Mouse (Mus musculus) MEL (cell line): ENCODE measurements around the gene Pxmp2. TPM values are rescaled to one million over a fixed set of nuclear protein-coding genes. Genes with fewer than 3 reads are reported as not detected.

Experiments
- DNase-seq: peaks from one replicate; pipeline ENCODE4 v3.0.0; 2011; ENCODE audit warnings: low read depth, low spot score
- H3K27ac ChIP-seq: 2 replicates; pipeline ENCODE4 v1.5.1; 2012; ENCODE audit warnings: low read depth, mild to moderate bottlenecking, control low read depth, low read length, moderate library complexity; ENCODE audit not compliant: control insufficient read depth
- H3K27me3 ChIP-seq, 2 experiments: fragments of 150-350 bp in 1 of 2; sonication (generic) in 1 of 2; 2 replicates each; pipeline ENCODE4 v1.6.1; 2012; ENCODE audit warnings: low read length in 2 of 2, mild to moderate bottlenecking in 2 of 2, improper control_type of control experiment in 1 of 2, moderate library complexity in 1 of 2; ENCODE audit not compliant: insufficient read depth in 2 of 2, control insufficient read depth in 1 of 2
- H3K36me3 ChIP-seq, 2 experiments: 2 replicates each; pipeline ENCODE4 v1.6.1; 2012 to 2014; ENCODE audit warnings: low read length in 2 of 2, improper control_type of control experiment in 1 of 2, inconsistent platforms in 1 of 2, mild to moderate bottlenecking in 1 of 2; ENCODE audit not compliant: insufficient read depth in 2 of 2, control insufficient read depth in 1 of 2
- H3K4me1 ChIP-seq, 2 experiments: fragments of 150-350 bp in 1 of 2; sonication (generic) in 1 of 2; 2 replicates each; pipeline ENCODE4 v1.6.1; 2012; ENCODE audit warnings: low read length in 2 of 2, improper control_type of control experiment in 1 of 2, mild to moderate bottlenecking in 1 of 2; ENCODE audit not compliant: insufficient read depth in 2 of 2, control insufficient read depth in 1 of 2
- H3K4me3 ChIP-seq, 2 experiments: fragments of 150-350 bp in 1 of 2; sonication (generic) in 1 of 2; 2 replicates each; pipeline ENCODE4 v1.5.1; 2012; ENCODE audit warnings: low read depth in 2 of 2, low read length in 2 of 2, mild to moderate bottlenecking in 2 of 2, moderate library complexity in 2 of 2, control low read depth in 1 of 2, improper control_type of control experiment in 1 of 2; ENCODE audit not compliant: control insufficient read depth in 1 of 2, insufficient read depth in 1 of 2
- H3K79me2 ChIP-seq: 2 replicates; pipeline ENCODE4 v1.6.1; 2012; ENCODE audit warnings: mild to moderate bottlenecking, low read length, moderate library complexity; ENCODE audit not compliant: control insufficient read depth, poor library complexity, insufficient read depth
- H3K9ac ChIP-seq: 2 replicates; pipeline ENCODE4 v1.6.1; 2012; ENCODE audit warnings: low read depth, mild to moderate bottlenecking, control low read depth, low read length, moderate library complexity; ENCODE audit not compliant: control insufficient read depth, poor library complexity, severe bottlenecking
- H3K9me3 ChIP-seq: fragments of 150-350 bp; sonication (generic); replicated peaks from 2 replicates; pipeline ENCODE4 v1.6.1; 2012; ENCODE audit warnings: mild to moderate bottlenecking, low read length, improper control_type of control experiment, moderate library complexity; ENCODE audit not compliant: insufficient read depth
- BHLHE40 ChIP-seq: IDR thresholded peaks from 2 replicates; pipeline ENCODE4 v1.6.1; 2012; ENCODE audit warnings: low read depth, mild to moderate bottlenecking, inconsistent platforms, low read length, improper control_type of control experiment, borderline replicate concordance
- CHD1 ChIP-seq: IDR thresholded peaks from 2 replicates; pipeline ENCODE4 v1.6.1; 2012; ENCODE audit warnings: low read depth, mild to moderate bottlenecking, inconsistent platforms, low read length, improper control_type of control experiment
- CHD2 ChIP-seq: IDR thresholded peaks from 2 replicates; pipeline ENCODE4 v1.6.1; 2011; ENCODE audit warnings: low read length, improper control_type of control experiment
- CTCF ChIP-seq, 3 experiments: IDR thresholded peaks in 2 of 3; conservative IDR thresholded peaks in 1 of 3; 2 replicates each; pipeline ENCODE4 v1.5.1; 2011 to 2012; ENCODE audit warnings: low read length in 3 of 3, low read depth in 2 of 3, mild to moderate bottlenecking in 2 of 3, improper control_type of control experiment in 1 of 3, inconsistent platforms in 1 of 3, mixed read lengths in 1 of 3, moderate library complexity in 1 of 3; ENCODE audit not compliant: control insufficient read depth in 1 of 3, insufficient read depth in 1 of 3, poor library complexity in 1 of 3, severe bottlenecking in 1 of 3
- E2F4 ChIP-seq: IDR thresholded peaks from 2 replicates; pipeline ENCODE4 v1.6.1; 2011; ENCODE audit warnings: low read depth, low read length, improper control_type of control experiment, borderline replicate concordance
- ELF1 ChIP-seq: IDR thresholded peaks from 2 replicates; pipeline ENCODE4 v1.6.1; 2014; ENCODE audit warnings: low read depth, mild to moderate bottlenecking, inconsistent platforms, low read length, improper control_type of control experiment, moderate library complexity
- EP300 ChIP-seq, 2 experiments: IDR thresholded peaks; 2 replicates each; pipeline ENCODE4 v1.6.1; 2011; ENCODE audit warnings: improper control_type of control experiment in 2 of 2, low read length in 2 of 2, low read depth in 1 of 2, mild to moderate bottlenecking in 1 of 2
- ETS1 ChIP-seq: IDR thresholded peaks from 2 replicates; pipeline ENCODE4 v1.6.1; 2012; ENCODE audit warnings: low read depth, mild to moderate bottlenecking, inconsistent platforms, low read length, improper control_type of control experiment, moderate library complexity
- GATA1 ChIP-seq: IDR thresholded peaks from 2 replicates; pipeline ENCODE4 v1.6.1; 2011; ENCODE audit warnings: low read depth, low read length, improper control_type of control experiment
- HCFC1 ChIP-seq: IDR thresholded peaks from 2 replicates; pipeline ENCODE4 v1.6.1; 2012; ENCODE audit warnings: low read depth, mild to moderate bottlenecking, inconsistent platforms, low read length, improper control_type of control experiment, moderate library complexity
- JUND ChIP-seq: IDR thresholded peaks from 2 replicates; pipeline ENCODE4 v1.6.1; 2011; ENCODE audit warnings: low read depth, mild to moderate bottlenecking, improper control_type of control experiment, low read length
- KAT2A ChIP-seq: conservative IDR thresholded peaks from 2 replicates; pipeline ENCODE4 v1.6.1; 2012; ENCODE audit warnings: low read depth, low read length, improper control_type of control experiment, inconsistent platforms
- MAFK ChIP-seq: IDR thresholded peaks from 2 replicates; pipeline ENCODE4 v1.6.1; 2011; ENCODE audit warnings: low read depth, mild to moderate bottlenecking, low read length, improper control_type of control experiment, borderline replicate concordance
- MAX ChIP-seq: IDR thresholded peaks from 2 replicates; pipeline ENCODE4 v1.6.1; 2011; ENCODE audit warnings: low read length, improper control_type of control experiment
- MAZ ChIP-seq: IDR thresholded peaks from 2 replicates; pipeline ENCODE4 v1.6.1; 2012; ENCODE audit warnings: low read depth, mild to moderate bottlenecking, inconsistent platforms, low read length, improper control_type of control experiment
- MEF2A ChIP-seq: IDR thresholded peaks from 2 replicates; pipeline ENCODE4 v1.6.1; 2014; ENCODE audit warnings: low read depth, mild to moderate bottlenecking, inconsistent platforms, low read length, improper control_type of control experiment; ENCODE audit not compliant: poor library complexity, insufficient replicate concordance, severe bottlenecking; ENCODE audit errors: extremely low read depth
- MXI1 ChIP-seq: IDR thresholded peaks from 2 replicates; pipeline ENCODE4 v1.6.1; 2011; ENCODE audit warnings: mild to moderate bottlenecking, low read depth, low read length, improper control_type of control experiment
- MYB ChIP-seq: IDR thresholded peaks from 2 replicates; pipeline ENCODE4 v1.6.1; 2011; ENCODE audit warnings: mild to moderate bottlenecking, low read depth, low read length, improper control_type of control experiment
- MYC ChIP-seq: IDR thresholded peaks from 2 replicates; pipeline ENCODE4 v1.6.1; 2011; ENCODE audit warnings: low read depth, mild to moderate bottlenecking, low read length, improper control_type of control experiment, moderate library complexity
- NRF1 ChIP-seq: IDR thresholded peaks from 2 replicates; pipeline ENCODE4 v1.6.1; 2014; ENCODE audit warnings: low read depth, mild to moderate bottlenecking, inconsistent platforms, low read length, improper control_type of control experiment, moderate library complexity; ENCODE audit not compliant: poor library complexity, insufficient read depth, severe bottlenecking
- POLR2A ChIP-seq, 2 experiments: IDR thresholded peaks; 2 replicates each; pipeline ENCODE4 v1.6.1; 2011 to 2012; ENCODE audit warnings: low read length in 2 of 2, mild to moderate bottlenecking in 2 of 2, control low read depth in 1 of 2, improper control_type of control experiment in 1 of 2, low read depth in 1 of 2, moderate library complexity in 1 of 2; ENCODE audit not compliant: control insufficient read depth in 1 of 2, insufficient read depth in 1 of 2, poor library complexity in 1 of 2
- POLR2AphosphoS2 ChIP-seq: IDR thresholded peaks from 2 replicates; pipeline ENCODE4 v1.6.1; 2011; ENCODE audit warnings: low read length, improper control_type of control experiment
- RAD21 ChIP-seq: IDR thresholded peaks from 2 replicates; pipeline ENCODE4 v1.6.1; 2011; ENCODE audit warnings: mild to moderate bottlenecking, low read depth, low read length, improper control_type of control experiment
- RCOR1 ChIP-seq: IDR thresholded peaks from 2 replicates; pipeline ENCODE4 v1.6.1; 2012; ENCODE audit warnings: low read depth, mild to moderate bottlenecking, inconsistent platforms, low read length, improper control_type of control experiment
- SIN3A ChIP-seq: IDR thresholded peaks from 2 replicates; pipeline ENCODE4 v1.6.1; 2012; ENCODE audit warnings: low read length, improper control_type of control experiment, inconsistent platforms
- SMC3 ChIP-seq: IDR thresholded peaks from 2 replicates; pipeline ENCODE4 v1.6.1; 2011; ENCODE audit warnings: low read depth, low read length, improper control_type of control experiment
- TAL1 ChIP-seq: IDR thresholded peaks from 2 replicates; pipeline ENCODE4 v1.6.1; 2012; ENCODE audit warnings: mild to moderate bottlenecking, inconsistent platforms, low read length, moderate library complexity, mixed read lengths
- TBP ChIP-seq: IDR thresholded peaks from 2 replicates; pipeline ENCODE4 v1.8.0; 2011; ENCODE audit warnings: low read depth, low read length, improper control_type of control experiment
- TCF12 ChIP-seq: IDR thresholded peaks from 2 replicates; pipeline ENCODE4 v1.6.1; 2014; ENCODE audit warnings: low read depth, mild to moderate bottlenecking, inconsistent platforms, low read length, improper control_type of control experiment, moderate library complexity
- UBTF ChIP-seq: IDR thresholded peaks from 2 replicates; pipeline ENCODE4 v1.6.1; 2012; ENCODE audit warnings: low read depth, mild to moderate bottlenecking, inconsistent platforms, low read length, improper control_type of control experiment, moderate library complexity, borderline replicate concordance; ENCODE audit not compliant: insufficient read depth
- USF1 ChIP-seq: IDR thresholded peaks from 2 replicates; pipeline ENCODE4 v1.6.1; 2014; ENCODE audit warnings: low read depth, mild to moderate bottlenecking, inconsistent platforms, low read length, improper control_type of control experiment, moderate library complexity
- USF2 ChIP-seq, 2 experiments: IDR thresholded peaks; 2 replicates each; pipeline ENCODE4 v1.6.1; 2011 to 2012; ENCODE audit warnings: improper control_type of control experiment in 2 of 2, low read length in 2 of 2, borderline replicate concordance in 1 of 2, inconsistent platforms in 1 of 2, low read depth in 1 of 2, mild to moderate bottlenecking in 1 of 2; ENCODE audit not compliant: insufficient read depth in 1 of 2
- ZC3H11A ChIP-seq: IDR thresholded peaks from 2 replicates; pipeline ENCODE4 v1.6.1; 2012; ENCODE audit warnings: low read depth, mild to moderate bottlenecking, inconsistent platforms, low read length, improper control_type of control experiment
- ZKSCAN1 ChIP-seq: IDR thresholded peaks from 2 replicates; pipeline ENCODE4 v1.6.1; 2012; ENCODE audit warnings: low read depth, mild to moderate bottlenecking, inconsistent platforms, low read length, improper control_type of control experiment, moderate library complexity
- ZMIZ1 ChIP-seq: IDR thresholded peaks from 2 replicates; pipeline ENCODE4 v1.6.1; 2012; ENCODE audit warnings: low read depth, mild to moderate bottlenecking, inconsistent platforms, low read length, improper control_type of control experiment, moderate library complexity
- ZNF384 ChIP-seq: IDR thresholded peaks from 2 replicates; pipeline ENCODE4 v1.6.1; 2012; ENCODE audit warnings: low read depth, mild to moderate bottlenecking, inconsistent platforms, low read length, improper control_type of control experiment
- polyA plus RNA-seq, 2 experiments: library from polyadenylated mRNA; stranded (reverse) in 1 of 2; unstranded in 1 of 2; fragments of >175 nt in 1 of 2; fragments of >200 nt in 1 of 2; gene quantifications; 2 replicates each; pipeline versions ENCODE4 v1.2.1 to v1.2.4; 2012; ENCODE audit warnings: low replicate concordance in 2 of 2, low read depth in 1 of 2; ENCODE audit not compliant: insufficient read length in 2 of 2, insufficient read depth in 1 of 2, missing spikeins in 1 of 2
- total RNA-seq: library from RNA; depleted of rRNA; stranded (reverse); fragments of 300-350 nt; gene quantifications from 2 replicates; pipeline ENCODE4 v1.2.3, GENCODE M21; 2012

Gene Pxmp2
- total and polyA plus RNA-seq, 3 experiments = 8.4 to 15.2 TPM; not detected in 1

DNA sequence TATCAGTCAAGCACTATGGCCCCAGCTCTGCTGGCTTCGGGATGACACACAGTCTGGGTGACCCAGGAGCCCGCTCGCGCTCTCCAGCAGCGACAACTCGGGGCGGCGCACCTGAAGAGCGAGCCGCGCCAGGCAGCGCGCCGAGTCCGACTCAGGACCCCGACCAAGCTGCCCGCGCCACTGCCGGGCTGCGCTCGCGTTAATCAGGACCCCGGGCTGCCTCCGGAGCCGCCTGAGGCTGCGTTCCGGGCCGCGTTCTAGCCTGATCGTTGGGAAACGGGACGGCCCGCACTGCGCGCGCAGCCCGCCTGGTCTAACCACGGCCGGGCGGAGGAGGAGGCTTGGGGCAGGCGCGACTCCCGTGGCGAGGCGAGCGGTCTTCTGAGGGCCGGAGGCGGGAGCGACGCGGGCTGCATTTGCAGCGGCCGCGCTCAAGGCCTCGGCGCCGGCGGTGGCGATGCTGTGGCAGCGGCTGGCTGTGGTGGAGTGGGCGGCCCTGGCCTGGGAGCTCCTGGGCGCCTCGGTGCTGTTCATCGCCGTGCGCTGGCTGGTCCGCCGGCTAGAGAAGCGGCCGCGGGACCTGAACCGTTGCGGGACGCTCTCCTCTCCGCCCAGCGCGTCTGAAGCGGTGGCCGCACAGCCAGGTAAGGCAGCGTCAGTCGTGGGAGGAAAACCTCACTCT lies 55.1 kb downstream of the Pxmp2 start, which contains the start of gene Ankle2:
TSS of gene Ankle2 (plus strand) at position 225 of the 682 bp plus-strand sequence.
- peaks cover 29% of the 10 kb centered on the region for H3K79me2 ChIP-seq
- H3K9ac ChIP-seq = peak within 1 kb of the TSS; percentile 100
- peak within 1 kb of the TSS; percentile 92 for H3K27ac ChIP-seq
- no peaks in the 10 kb centered on the region for H3K9me3 ChIP-seq
- H3K4me1 ChIP-seq = peaks cover 11 to 12% of the 10 kb centered on the region in 2 experiments
- H3K36me3 ChIP-seq = peaks cover 9 to 25% of the 10 kb centered on the region in 2 experiments
- no peaks in the 10 kb centered on the region for H3K27me3 ChIP-seq
- DNase-seq = peak; percentile 96
- H3K4me3 ChIP-seq = peak within 1 kb of the TSS; percentile 86 to 100
- no peak for TF ChIP-seq ZNF384
- peak; percentile 97 for TF ChIP-seq HCFC1
- TF ChIP-seq TAL1 = no peak
- no peak for TF ChIP-seq EP300 (IDR thresholded peaks at IDR 0.05; ENCODE audit: low read depth in 1 of 2, low read length in 2 of 2)
- TF ChIP-seq CHD2 = no peak
- TF ChIP-seq USF2 (IDR thresholded peaks at IDR 0.05; ENCODE audit: borderline replicate concordance in 1 of 2, insufficient read depth in 1 of 2, low read depth in 1 of 2, low read length in 2 of 2) = no peak
- TF ChIP-seq RAD21 = no peak
- TF ChIP-seq E2F4 = no peak
- peak; percentile 83 to 90 for TF ChIP-seq POLR2A (IDR thresholded peaks at IDR 0.05; ENCODE audit: control insufficient read depth in 1 of 2, insufficient read depth in 1 of 2, low read depth in 1 of 2, low read length in 2 of 2, poor library complexity in 1 of 2)
- peak; percentile 76; the same call in 1 of the 2 replicates for TF ChIP-seq ELF1
- TF ChIP-seq MAX = peak; percentile 98
- TF ChIP-seq CTCF (IDR thresholded peaks at IDR 0.05 in 2 of 3, conservative IDR thresholded peaks at IDR 0.05 in 1 of 3; ENCODE audit: control insufficient read depth in 1 of 3, insufficient read depth in 1 of 3, low read depth in 2 of 3, low read length in 3 of 3, poor library complexity in 1 of 3, severe bottlenecking in 1 of 3) = no peak; a peak in 2 of 6 replicates
- TF ChIP-seq UBTF = peak; percentile 97; the same call in 1 of the 2 replicates
- TF ChIP-seq TBP = peak; percentile 63
- TF ChIP-seq ZC3H11A = peak; percentile 35; the same call in 1 of the 2 replicates
- no peak for TF ChIP-seq MYB
- peak; percentile 84 for TF ChIP-seq TCF12
- TF ChIP-seq MAFK = no peak
- TF ChIP-seq GATA1 = no peak
- TF ChIP-seq MEF2A = peak; percentile 67; the same call in 1 of the 2 replicates
- TF ChIP-seq ETS1 = peak; percentile 39; the same call in 1 of the 2 replicates
- peak; percentile 88 for TF ChIP-seq ZMIZ1
- 0 out of 2 replicates have a peak, but pooled peaks have one; percentile 15 for TF ChIP-seq BHLHE40
- TF ChIP-seq ZKSCAN1 = no peak
- no peak for TF ChIP-seq JUND
- 0 out of 2 replicates have a peak, but pooled peaks have one; percentile 36 for TF ChIP-seq RCOR1
- peak; percentile 70 for TF ChIP-seq NRF1
- peak; percentile 92 for TF ChIP-seq KAT2A
- peak; percentile 89 for TF ChIP-seq POLR2AphosphoS2
- TF ChIP-seq USF1 = 0 out of 2 replicates have a peak, but pooled peaks have one; percentile 20
- no peak for TF ChIP-seq MAZ
- peak; percentile 96 for TF ChIP-seq SIN3A
- TF ChIP-seq MYC = no peak
- no peak for TF ChIP-seq SMC3
- peak; percentile 82 for TF ChIP-seq MXI1
- TF ChIP-seq CHD1 = no peak
